Mouse (Mus musculus) heart, postnatal 0 days (tissue): Measurements from ENCODE around the gene Hpcal1.

Experiments used
- CTCF ChIP-seq: IDR thresholded peaks from 2 replicates; pipeline ENCODE4 v1.5.1; 2016; ENCODE audit warnings: antibody characterized with exemption, control low read depth, low read depth
- EP300 ChIP-seq: IDR thresholded peaks from 2 replicates; pipeline ENCODE4 v1.6.1; 2016; ENCODE audit warnings: antibody characterized with exemption, low read depth

DNA sequence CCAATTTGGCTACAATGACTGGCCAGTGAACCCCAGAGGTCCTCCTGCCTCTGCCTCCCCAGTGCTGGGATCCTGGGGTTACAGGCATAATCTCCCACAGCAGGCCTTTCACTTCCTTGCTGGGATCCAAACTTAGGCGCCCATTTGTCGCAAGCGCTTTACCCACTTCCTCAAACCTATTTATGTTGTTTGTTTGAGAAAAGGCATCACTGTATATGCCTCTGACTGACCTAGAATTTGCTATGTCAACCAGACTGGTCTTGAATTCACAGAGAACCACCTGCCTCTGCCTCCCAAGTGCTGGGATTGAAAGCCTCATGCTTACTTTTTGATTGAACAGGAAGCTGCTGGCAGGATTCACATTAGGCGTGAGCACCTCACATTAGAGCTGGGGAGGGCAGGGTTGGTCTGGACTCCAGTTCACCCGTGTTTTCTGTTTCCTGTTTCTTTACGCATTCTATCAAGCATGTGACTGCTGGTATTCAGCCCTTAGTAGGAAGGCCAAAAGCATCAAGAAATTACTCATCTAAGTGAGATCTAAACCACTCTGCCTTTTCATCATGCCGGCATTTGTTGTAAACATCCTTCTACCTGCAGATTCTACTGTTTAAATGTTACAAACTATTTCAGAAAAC lies 33.0 kb upstream of the Hpcal1 start:
- TF ChIP-seq CTCF (no peak), EP300 (no peak)
